Mouse (Mus musculus) cerebellum, postnatal 36 days (tissue): Measurements from ENCODE around the gene Rcsd1.

Experiments used
- DNase-seq, 2 experiments: peaks; one replicate each; pipeline ENCODE4 v3.0.0; 2021 to 2022; ENCODE audit warnings: mixed read lengths in 2 of 2

The Rcsd1 gene

GRCm38 (mm10) chr1:165617166-165617891 lies 92.2 kb downstream of the Rcsd1 start:
- no peak for DNase-seq

- no peak for DNase-seq
These were observed 92.9 kb downstream of the Rcsd1 start for GRCm38 (mm10) chr1:165616652-165617051.

- DNase-seq = no peak
These were observed 94.8 kb downstream of the Rcsd1 start for GRCm38 (mm10) chr1:165614793-165615192.

GRCm38 (mm10) chr1:165613926-165614325 lies 95.6 kb downstream of the Rcsd1 start:
- no peak for DNase-seq

GRCm38 (mm10) chr1:165612714-165613113 lies 96.8 kb downstream of the Rcsd1 start:
- no peak for DNase-seq

GRCm38 (mm10) chr1:165610321-165610999 lies 99.1 kb downstream of the Rcsd1 start:
- no peak for DNase-seq

GRCm38 (mm10) chr1:165609495-165610320 lies 99.8 kb downstream of the Rcsd1 start:
- DNase-seq = no peak

- DNase-seq = no peak
These were observed 100.7 kb downstream of the Rcsd1 start for GRCm38 (mm10) chr1:165608904-165609303.

- DNase-seq = no peak
These were observed 103.8 kb downstream of the Rcsd1 start for GRCm38 (mm10) chr1:165605774-165606173.

- no peak for DNase-seq
These were observed 104.4 kb downstream of the Rcsd1 start for GRCm38 (mm10) chr1:165605108-165605507.

GRCm38 (mm10) chr1:165604203-165604602 lies 105.4 kb downstream of the Rcsd1 start:
- no peak for DNase-seq

GRCm38 (mm10) chr1:165603218-165603617 lies 106.3 kb downstream of the Rcsd1 start:
- DNase-seq = no peak

GRCm38 (mm10) chr1:165601775-165602280 lies 107.7 kb downstream of the Rcsd1 start:
- DNase-seq = no peak
